Mouse (Mus musculus) kidney, postnatal 0 days (tissue): ENCODE measurements around the gene Cdk20. TPM values are rescaled to one million over a fixed set of nuclear protein-coding genes. Genes with fewer than 3 reads are reported as not detected.
A peak's percentile ranks its signal among the peaks of the same experiment; 100 is the strongest.
"Not testable (repeated sequence)": the region's sequence is repeated elsewhere in the genome, so short reads cannot be mapped to it uniquely, and the experiment has no call there.

Experiments used
- ATAC-seq: fragments of 200-750 bp; cut with Nextera tagmentation; replicated peaks from 2 replicates; pipeline ENCODE4 v1.8.0; 2017; ENCODE audit warnings: low read depth, moderate number of reproducible peaks, moderate TSS enrichment, moderate library complexity; ENCODE audit not compliant: low FRiP score
- DNase-seq: peaks from one replicate; pipeline ENCODE4 v3.0.0-alpha.2; 2016; ENCODE audit warnings: low spot score
- H3K27ac ChIP-seq: fragments of 300-500 bp; sonication (generic); 2 replicates; pipeline ENCODE4 v1.5.1; 2014; ENCODE audit warnings: mild to moderate bottlenecking
- H3K27me3 ChIP-seq: fragments of 300-500 bp; sonication (generic); 2 replicates; pipeline ENCODE4 v1.6.1; 2014; ENCODE audit warnings: low read length, mixed read lengths; ENCODE audit not compliant: insufficient read depth
- H3K36me3 ChIP-seq: fragments of 300-500 bp; sonication (generic); 2 replicates; pipeline ENCODE4 v1.6.1; 2014; ENCODE audit warnings: low read length, mixed read lengths; ENCODE audit not compliant: insufficient read depth
- H3K4me1 ChIP-seq: fragments of 300-500 bp; sonication (generic); replicated peaks from 2 replicates; pipeline ENCODE4 v1.6.1; 2014; ENCODE audit warnings: antibody characterized with exemption, low read length, mixed read lengths; ENCODE audit not compliant: insufficient read depth
- H3K4me2 ChIP-seq: fragments of 300-500 bp; sonication (generic); 2 replicates; pipeline ENCODE4 v1.6.1; 2014; ENCODE audit warnings: mild to moderate bottlenecking, low read length, moderate library complexity, mixed read lengths
- H3K4me3 ChIP-seq: fragments of 300-500 bp; sonication (generic); replicated peaks from 2 replicates; pipeline ENCODE4 v1.5.1; 2014; ENCODE audit warnings: low read depth, low read length
- H3K9ac ChIP-seq: fragments of 300-500 bp; sonication (generic); 2 replicates; pipeline ENCODE4 v1.6.1; 2014; ENCODE audit warnings: low read depth, low read length
- H3K9me3 ChIP-seq: fragments of 300-500 bp; sonication (generic); replicated peaks from 2 replicates; pipeline ENCODE4 v1.6.1; 2016; ENCODE audit warnings: low read length, inconsistent platforms, mixed read lengths
- CTCF ChIP-seq: IDR thresholded peaks from 2 replicates; pipeline ENCODE4 v1.5.1; 2016; ENCODE audit warnings: antibody characterized with exemption, low read depth, mild to moderate bottlenecking, moderate library complexity
- WGBS: fragments of 180-500 bp; shearing (Covaris S2); extraction: QIAGEN DNeasy Blood & Tissue Kit; methylation state at CpG from one replicate; pipeline ENCODE4 v1.1.7; 2014; 5-methylcytosine and 5-hydroxymethylcytosine counted together
- polyA plus RNA-seq: library from polyadenylated mRNA; unstranded; fragments of >200 nt; fragmentation: Nextera tagmentation; extraction: Ambion mirVana; gene quantifications from 2 replicates; pipeline ENCODE4 v1.2.1, GENCODE M21; 2015

The Cdk20 gene
- polyA plus RNA-seq, 1 experiment from 2014 or later: 6.6 TPM

DNA sequence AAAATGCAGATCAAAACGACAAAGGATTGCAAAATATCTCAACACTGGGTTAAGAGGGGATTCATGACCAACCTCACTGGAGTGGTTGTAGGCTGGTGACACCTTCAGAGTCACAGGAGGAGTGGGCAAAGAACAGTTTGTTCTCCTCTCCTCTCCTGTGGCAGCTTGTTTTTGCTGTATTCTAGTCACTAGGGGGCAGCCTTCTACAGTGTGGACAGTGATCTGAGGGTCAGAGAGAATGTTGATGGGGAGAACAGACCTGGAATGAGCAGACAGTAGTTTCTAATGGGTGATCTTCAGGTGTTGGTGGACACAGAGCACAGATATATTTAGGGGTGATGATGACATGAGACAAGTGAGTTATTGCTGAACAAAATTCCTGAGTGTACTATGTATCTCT lies 15.8 kb downstream of the Cdk20 start:
- Histone ChIP-seq H3K4me3 (no peak overlapping the region), H3K27me3 (no peaks in the 10 kb centered on the region), H3K9me3 (no peaks in the 10 kb centered on the region), H3K4me2 (no peak overlapping the region), H3K4me1 (no peaks in the 10 kb centered on the region), H3K27ac (no peak overlapping the region), H3K9ac (no peak overlapping the region), H3K36me3 (no peaks in the 10 kb centered on the region)
- DNase-seq (peak; percentile 85), ATAC-seq (0 out of 2 replicates have a peak, but pooled peaks have one; percentile 49)
- 5% methylated on average over 1 of the region's 1 CpGs for WGBS
- peak; percentile 89 for TF ChIP-seq CTCF

DNA sequence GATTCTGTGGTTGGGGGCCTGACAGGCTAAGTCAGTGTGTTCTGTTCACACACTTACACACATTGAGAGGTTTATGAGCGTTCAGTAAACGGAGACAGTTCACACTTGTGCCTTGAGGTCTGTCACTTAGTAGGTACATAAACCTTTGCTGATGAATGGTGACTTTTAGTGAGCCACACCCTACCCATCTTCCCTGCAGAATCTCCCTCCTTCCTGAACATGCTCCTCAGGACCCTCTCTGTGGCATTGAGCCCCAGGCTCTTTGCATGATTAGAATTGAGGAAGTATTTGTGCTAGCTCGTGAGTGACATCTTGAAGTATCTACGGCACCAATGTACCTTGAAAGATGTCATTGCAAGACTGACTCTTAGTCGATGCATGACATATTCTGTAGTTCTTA lies 16.6 kb downstream of the Cdk20 start:
- H3K9ac ChIP-seq: no peak overlapping the region
- no peaks in the 10 kb centered on the region for H3K4me1 ChIP-seq
- no peaks in the 10 kb centered on the region for H3K9me3 ChIP-seq
- no peak for TF ChIP-seq CTCF
- no peak for ATAC-seq
- no peaks in the 10 kb centered on the region for H3K36me3 ChIP-seq
- WGBS: 77% methylated on average over 5 of the region's 5 CpGs
- DNase-seq: no peak
- no peak overlapping the region for H3K4me2 ChIP-seq
- H3K27ac ChIP-seq: no peak overlapping the region
- no peak overlapping the region for H3K4me3 ChIP-seq
- no peaks in the 10 kb centered on the region for H3K27me3 ChIP-seq

DNA sequence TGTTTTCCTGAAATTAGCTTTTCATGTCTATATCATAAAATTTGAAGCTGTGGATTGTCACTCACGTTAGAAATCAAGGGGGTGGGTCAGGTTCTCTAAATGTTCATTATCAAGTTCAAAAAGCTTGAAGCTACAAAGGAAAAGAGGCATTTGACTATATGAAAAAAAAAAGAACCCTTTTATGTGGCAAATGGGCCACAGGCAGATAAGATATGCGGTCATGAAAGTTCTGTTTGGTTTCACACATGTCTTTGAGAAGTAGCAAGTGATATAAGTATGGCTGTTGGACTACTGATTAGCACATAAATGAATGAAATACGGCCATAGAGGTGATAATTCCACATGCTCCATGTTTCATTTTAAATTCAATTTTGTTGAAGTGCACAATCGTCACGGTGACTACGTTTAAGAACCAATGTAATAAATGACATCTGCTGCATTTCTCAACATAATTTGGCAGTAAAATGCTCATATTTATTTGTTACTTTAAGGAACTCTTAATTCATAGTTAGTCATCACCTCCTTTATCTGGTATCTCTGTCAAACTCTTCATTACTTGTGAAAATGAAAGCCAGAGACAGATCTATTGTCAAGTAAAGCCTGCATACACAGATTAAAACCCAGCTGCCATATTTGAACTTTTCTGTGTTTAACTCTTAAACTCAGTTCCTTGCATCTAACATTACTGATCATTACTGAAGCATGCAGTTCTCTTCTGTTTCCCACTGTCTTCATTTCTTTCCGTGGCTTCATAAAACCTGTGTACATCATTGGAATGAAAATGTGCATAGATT lies 18.1 kb downstream of the Cdk20 start:
- no peak for ATAC-seq
- Histone ChIP-seq H3K36me3 (no peaks in the 10 kb centered on the region), H3K9ac (no peak overlapping the region), H3K27me3 (no peaks in the 10 kb centered on the region), H3K4me1 (no peaks in the 10 kb centered on the region), H3K4me2 (no peak overlapping the region), H3K4me3 (no peak overlapping the region), H3K27ac (no peak overlapping the region), H3K9me3 (no peaks in the 10 kb centered on the region)
- WGBS: 73% methylated on average over 7 of the region's 7 CpGs
- no peak for TF ChIP-seq CTCF
- DNase-seq: no peak

DNA sequence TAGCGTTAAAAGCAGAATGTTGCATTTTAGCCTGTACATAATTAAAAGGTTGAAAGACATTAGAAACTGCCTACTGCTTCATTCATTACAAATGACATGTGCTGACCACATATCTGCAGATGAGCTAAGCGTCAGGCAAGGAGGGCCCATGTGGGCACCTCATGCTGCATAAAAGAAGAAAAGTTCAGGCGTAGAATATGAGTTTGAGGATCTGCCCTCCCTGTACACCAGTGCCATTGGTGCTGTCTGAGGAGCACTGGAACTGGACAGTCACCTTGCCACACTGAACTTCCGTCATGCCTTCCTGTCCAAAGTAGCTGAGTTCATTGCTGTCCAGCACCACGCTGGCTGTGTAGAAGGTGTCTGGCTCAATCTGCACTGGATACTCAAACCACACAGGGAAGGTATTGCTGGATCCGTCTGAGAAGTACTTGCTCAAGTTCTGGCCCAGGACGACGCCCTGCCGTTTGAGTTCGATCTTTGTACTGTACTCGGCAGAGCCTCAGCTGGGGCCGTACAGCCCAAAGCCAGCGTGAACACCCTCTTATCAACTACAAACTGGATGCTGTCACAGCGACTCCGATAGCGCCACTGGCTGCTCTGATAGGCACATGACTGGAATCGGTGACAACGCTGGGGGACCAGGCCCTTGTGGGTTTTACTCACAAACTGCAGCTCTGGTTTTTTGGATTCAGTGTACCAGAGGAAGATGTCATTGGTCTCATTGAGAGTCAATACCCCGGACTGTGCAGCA lies 25.3 kb downstream of the Cdk20 start:
- 90% methylated on average over 19 of the region's 19 CpGs for WGBS
- not testable (repeated sequence) for H3K4me1 ChIP-seq, H3K4me2 ChIP-seq, ATAC-seq, H3K27ac ChIP-seq, H3K9ac ChIP-seq, H3K36me3 ChIP-seq, H3K4me3 ChIP-seq, H3K27me3 ChIP-seq, DNase-seq, H3K9me3 ChIP-seq

DNA sequence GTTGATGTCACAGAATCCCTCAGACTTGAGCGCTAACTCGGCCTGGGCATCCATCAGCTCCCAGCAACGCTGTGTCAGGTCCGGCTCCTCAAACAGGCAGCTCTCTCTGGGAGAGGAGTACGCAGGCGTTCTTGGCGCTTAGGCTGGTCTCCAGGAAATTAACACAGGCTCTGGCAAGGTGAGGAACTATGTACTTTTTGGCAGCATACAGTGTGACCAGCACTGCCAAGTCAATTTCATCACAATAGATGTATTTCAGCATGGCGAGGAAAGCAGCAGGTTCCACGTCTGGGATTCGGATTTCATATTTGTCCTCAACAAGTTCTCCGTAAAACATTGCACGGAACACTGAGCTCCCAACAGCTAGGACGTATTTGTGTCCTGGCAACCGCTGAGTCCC lies 26.1 kb downstream of the Cdk20 start:
- H3K9me3 ChIP-seq: no peaks in the 10 kb centered on the region
- TF ChIP-seq CTCF: no peak
- H3K4me3 ChIP-seq: no peak overlapping the region
- WGBS: 89% methylated on average over 14 of the region's 14 CpGs
- H3K36me3 ChIP-seq: no peaks in the 10 kb centered on the region
- no peaks in the 10 kb centered on the region for H3K4me1 ChIP-seq
- H3K27me3 ChIP-seq: no peaks in the 10 kb centered on the region
- no peak overlapping the region for H3K9ac ChIP-seq
- no peak overlapping the region for H3K4me2 ChIP-seq
- no peak for ATAC-seq
- DNase-seq: no peak
- no peak overlapping the region for H3K27ac ChIP-seq

DNA sequence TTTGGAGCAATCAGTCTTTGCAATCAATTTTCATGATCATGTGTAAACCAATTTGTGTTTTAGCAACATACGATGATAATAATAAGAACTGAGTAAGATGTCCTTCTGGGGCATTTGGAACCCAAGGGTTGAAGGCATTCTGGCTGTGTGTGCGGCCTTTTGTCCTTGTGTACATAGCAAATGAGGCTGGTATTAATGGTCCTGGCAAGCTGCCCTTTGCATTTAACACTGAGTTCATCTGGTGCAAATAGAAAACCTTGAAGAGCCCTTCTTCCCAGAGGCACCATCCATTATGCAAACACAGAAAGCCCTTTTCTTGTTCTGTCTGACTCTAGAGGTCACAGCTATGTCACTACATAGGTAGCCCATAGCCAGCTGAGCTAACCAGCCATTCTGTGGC lies 30.5 kb downstream of the Cdk20 start:
- H3K27me3 ChIP-seq: no peaks in the 10 kb centered on the region
- H3K4me1 ChIP-seq: no peaks in the 10 kb centered on the region
- H3K4me2 ChIP-seq: no peak overlapping the region
- H3K9me3 ChIP-seq: no peaks in the 10 kb centered on the region
- H3K36me3 ChIP-seq: no peaks in the 10 kb centered on the region
- H3K27ac ChIP-seq: no peak overlapping the region
- H3K9ac ChIP-seq: no peak overlapping the region
- WGBS: 86% methylated on average over 2 of the region's 2 CpGs
- TF ChIP-seq CTCF: no peak
- H3K4me3 ChIP-seq: no peak overlapping the region
- ATAC-seq: no peak
- DNase-seq: no peak
